Mouse (Mus musculus) embryonic facial prominence, embryonic 14.5 days (tissue): ENCODE data around the gene Wdfy2. TPM values are rescaled to one million over a fixed set of nuclear protein-coding genes. Genes with fewer than 3 reads are reported as not detected.

Experiments
- ATAC-seq: fragments of 200-750 bp; cut with Nextera tagmentation; 2 replicates; pipeline ENCODE4 v1.8.0; 2017; ENCODE audit warnings: low read depth, moderate number of reproducible peaks, moderate TSS enrichment
- DNase-seq: peaks from one replicate; pipeline ENCODE4 v3.0.0-alpha.2; 2015; ENCODE audit warnings: low spot score
- H3K27ac ChIP-seq: fragments of 300-500 bp; sonication (generic); replicated peaks from 2 replicates; pipeline ENCODE4 v1.5.1; 2014; ENCODE audit warnings: low read depth, mild to moderate bottlenecking, low read length, moderate library complexity
- H3K27me3 ChIP-seq: fragments of 300-500 bp; sonication (generic); replicated peaks from 2 replicates; pipeline ENCODE4 v1.6.1; 2014; ENCODE audit warnings: low read length; ENCODE audit not compliant: control insufficient read depth, insufficient read depth
- H3K36me3 ChIP-seq: fragments of 300-500 bp; sonication (generic); 2 replicates; pipeline ENCODE4 v1.6.1; 2014; ENCODE audit warnings: low read length, mixed read lengths; ENCODE audit not compliant: control insufficient read depth, insufficient read depth
- H3K4me1 ChIP-seq: fragments of 300-500 bp; sonication (generic); 2 replicates; pipeline ENCODE4 v1.6.1; 2014; ENCODE audit warnings: antibody characterized with exemption, low read length; ENCODE audit not compliant: control insufficient read depth, insufficient read depth
- H3K4me2 ChIP-seq: fragments of 300-500 bp; sonication (generic); 2 replicates; pipeline ENCODE4 v1.6.1; 2014; ENCODE audit warnings: low read depth, mild to moderate bottlenecking, low read length, moderate library complexity, mixed read lengths
- H3K4me3 ChIP-seq: fragments of 300-500 bp; sonication (generic); 2 replicates; pipeline ENCODE4 v1.5.1; 2014; ENCODE audit warnings: low read depth, mild to moderate bottlenecking, low read length
- H3K9ac ChIP-seq: fragments of 300-500 bp; sonication (generic); 2 replicates; pipeline ENCODE4 v1.6.1; 2014; ENCODE audit warnings: low read depth, mild to moderate bottlenecking, low read length, moderate library complexity, mixed read lengths
- H3K9me3 ChIP-seq: fragments of 300-500 bp; sonication (generic); 2 replicates; pipeline ENCODE4 v1.6.1; 2016; ENCODE audit warnings: low read length; ENCODE audit not compliant: control insufficient read depth
- WGBS: fragments of 180-500 bp; shearing (Covaris S2); extraction: QIAGEN DNeasy Blood & Tissue Kit; methylation state at CpG from one replicate; pipeline ENCODE4 v1.1.7; 2014; 5-methylcytosine and 5-hydroxymethylcytosine counted together
- polyA plus RNA-seq: library from polyadenylated mRNA; unstranded; fragments of >200 nt; fragmentation: Nextera tagmentation; extraction: Ambion mirVana; gene quantifications from 2 replicates; pipeline ENCODE4 v1.2.1, GENCODE M21; 2014

The Wdfy2 gene
- polyA plus RNA-seq, 1 experiment from 2014 or later = 11.6 TPM

- H3K4me1 ChIP-seq = no peaks in the 10 kb centered on the region
- no peak overlapping the region for H3K9ac ChIP-seq
- DNase-seq = no peak
- H3K4me2 ChIP-seq = no peak overlapping the region
- 81% methylated on average over 6 of the region's 6 CpGs for WGBS
- ATAC-seq = no peak
- H3K4me3 ChIP-seq = no peak overlapping the region
- peaks cover 8% of the 10 kb centered on the region for H3K36me3 ChIP-seq
- H3K27me3 ChIP-seq = no peaks in the 10 kb centered on the region
- no peak overlapping the region for H3K27ac ChIP-seq
- H3K9me3 ChIP-seq = peaks cover 5% of the 10 kb centered on the region; the same call in 1 of the 2 replicates
Observed at GRCm38 (mm10) chr14:62936631-62937380, 99.3 kb downstream of the Wdfy2 start.

- WGBS = 68% methylated on average over 5 of the region's 5 CpGs
- Histone ChIP-seq H3K36me3 (peaks cover 14% of the 10 kb centered on the region), H3K27me3 (no peaks in the 10 kb centered on the region), H3K4me3 (no peak overlapping the region), H3K4me1 (no peaks in the 10 kb centered on the region), H3K4me2 (no peak overlapping the region), H3K27ac (no peak overlapping the region), H3K9me3 (peaks cover 5% of the 10 kb centered on the region; the same call in 1 of the 2 replicates), H3K9ac (no peak overlapping the region)
- DNase-seq (no peak), ATAC-seq (no peak)
Observed at GRCm38 (mm10) chr14:62937675-62938074, 100.2 kb downstream of the Wdfy2 start.

- no peaks in the 10 kb centered on the region for H3K4me1 ChIP-seq
- no peak overlapping the region for H3K4me3 ChIP-seq
- no peak overlapping the region for H3K9ac ChIP-seq
- H3K27ac ChIP-seq = no peak overlapping the region
- H3K9me3 ChIP-seq = peaks cover 5% of the 10 kb centered on the region; the same call in 1 of the 2 replicates
- 97% methylated on average over 3 of the region's 3 CpGs for WGBS
- no peak for DNase-seq
- ATAC-seq = no peak
- no peak overlapping the region for H3K4me2 ChIP-seq
- no peaks in the 10 kb centered on the region for H3K27me3 ChIP-seq
- H3K36me3 ChIP-seq = peaks cover 22% of the 10 kb centered on the region
Observed at GRCm38 (mm10) chr14:62939435-62939834, 102.0 kb downstream of the Wdfy2 start.

- no peak overlapping the region for H3K4me3 ChIP-seq
- no peaks in the 10 kb centered on the region for H3K4me1 ChIP-seq
- H3K9me3 ChIP-seq = peaks cover 5% of the 10 kb centered on the region; the same call in 1 of the 2 replicates
- H3K9ac ChIP-seq = no peak overlapping the region
- no peaks in the 10 kb centered on the region for H3K27me3 ChIP-seq
- no peak overlapping the region for H3K4me2 ChIP-seq
- ATAC-seq (peak; percentile 50; the same call in 1 of the 2 replicates), DNase-seq (peak; percentile 44)
- WGBS = 72% methylated on average over 14 of the region's 14 CpGs
- H3K27ac ChIP-seq = 0 out of 2 replicates have a peak overlapping the region, but pooled peaks have one; percentile 44
- peaks cover 29% of the 10 kb centered on the region for H3K36me3 ChIP-seq
Observed at GRCm38 (mm10) chr14:62940383-62941074, 103.1 kb downstream of the Wdfy2 start.

- 95% methylated on average over 3 of the region's 3 CpGs for WGBS
- Histone ChIP-seq H3K4me3 (no peak overlapping the region), H3K27me3 (no peaks in the 10 kb centered on the region), H3K4me1 (no peaks in the 10 kb centered on the region), H3K9ac (no peak overlapping the region), H3K9me3 (no peaks in the 10 kb centered on the region), H3K36me3 (peaks cover 35% of the 10 kb centered on the region), H3K27ac (no peak overlapping the region), H3K4me2 (no peak overlapping the region)
- ATAC-seq (no peak), DNase-seq (no peak)
Observed at GRCm38 (mm10) chr14:62946794-62947193, 109.3 kb downstream of the Wdfy2 start.

- Histone ChIP-seq H3K36me3 (peaks cover 54% of the 10 kb centered on the region), H3K27ac (no peak overlapping the region), H3K9ac (no peak overlapping the region), H3K27me3 (no peaks in the 10 kb centered on the region), H3K9me3 (no peaks in the 10 kb centered on the region), H3K4me1 (no peaks in the 10 kb centered on the region), H3K4me3 (no peak overlapping the region), H3K4me2 (no peak overlapping the region)
- no peak for DNase-seq
- no peak for ATAC-seq
- WGBS = 96% methylated on average over 9 of the region's 9 CpGs
Observed at GRCm38 (mm10) chr14:62956091-62956490, 118.6 kb downstream of the Wdfy2 start.

DNA sequence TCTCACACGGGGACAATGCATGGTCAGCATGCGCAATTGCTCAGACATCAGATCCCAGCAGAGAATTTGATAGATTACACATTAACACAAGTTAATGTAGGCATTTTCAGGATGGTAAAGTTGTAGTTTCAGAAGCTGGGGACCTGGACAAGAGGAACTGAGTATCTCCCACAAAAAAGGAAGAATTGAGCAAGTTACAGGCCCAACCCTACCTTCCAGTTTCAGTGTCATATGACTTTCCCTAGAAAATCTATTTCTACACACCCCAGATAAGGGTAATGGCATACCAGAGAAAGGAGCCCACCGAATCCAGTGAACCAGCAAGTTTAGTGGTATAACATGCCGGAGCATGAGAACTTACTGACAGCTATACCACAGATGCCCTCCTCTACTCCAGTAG is 126.2 kb downstream of the Wdfy2 start:
- WGBS = 91% methylated on average over 4 of the region's 4 CpGs

GRCm38 (mm10) chr14:62965342-62965741 is 127.9 kb downstream of the Wdfy2 start:
- 82% methylated on average over 5 of the region's 5 CpGs for WGBS
- no peak overlapping the region for H3K4me3 ChIP-seq
- no peak overlapping the region for H3K9ac ChIP-seq
- ATAC-seq (no peak), DNase-seq (no peak)
- H3K36me3 ChIP-seq = 0 out of 2 replicates have a peak, but pooled peaks cover 6% of the 10 kb centered on the region
- H3K4me1 ChIP-seq = no peaks in the 10 kb centered on the region
- no peak overlapping the region for H3K4me2 ChIP-seq
- no peak overlapping the region for H3K27ac ChIP-seq
- no peaks in the 10 kb centered on the region for H3K27me3 ChIP-seq
- no peaks in the 10 kb centered on the region for H3K9me3 ChIP-seq

More for the DNA sequence above, 126.2 kb downstream of the Wdfy2 start:
- H3K9ac ChIP-seq = no peak overlapping the region
- no peaks in the 10 kb centered on the region for H3K27me3 ChIP-seq
- H3K4me2 ChIP-seq = no peak overlapping the region
- ATAC-seq (no peak), DNase-seq (no peak)
- H3K36me3 ChIP-seq = peaks cover 9% of the 10 kb centered on the region; the same call in 1 of the 2 replicates
- H3K4me3 ChIP-seq = no peak overlapping the region
- no peak overlapping the region for H3K27ac ChIP-seq
- H3K4me1 ChIP-seq = no peaks in the 10 kb centered on the region
- no peaks in the 10 kb centered on the region for H3K9me3 ChIP-seq
